Mouse (Mus musculus) hindbrain, postnatal 0 days (tissue): ENCODE data around the gene Gskip. TPM values are rescaled to one million over a fixed set of nuclear protein-coding genes. Genes with fewer than 3 reads are reported as not detected.

Experiments used
- ATAC-seq: fragments of 200-750 bp; cut with Nextera tagmentation; 2 replicates; pipeline ENCODE4 v1.8.0; 2017; ENCODE audit warnings: mild to moderate bottlenecking, moderate TSS enrichment, moderate library complexity
- DNase-seq: peaks from one replicate; pipeline ENCODE4 v3.0.0-alpha.2; 2015; ENCODE audit warnings: low spot score
- H3K27ac ChIP-seq: fragments of 300-500 bp; sonication (generic); 2 replicates; pipeline ENCODE4 v1.5.1; 2014; ENCODE audit warnings: mild to moderate bottlenecking
- H3K27me3 ChIP-seq: fragments of 300-500 bp; sonication (generic); 2 replicates; pipeline ENCODE4 v1.6.1; 2014; ENCODE audit warnings: low read length, mixed read lengths; ENCODE audit not compliant: insufficient read depth
- H3K36me3 ChIP-seq: fragments of 300-500 bp; sonication (generic); 2 replicates; pipeline ENCODE4 v1.6.1; 2014; ENCODE audit warnings: low read length, mixed read lengths; ENCODE audit not compliant: insufficient read depth
- H3K4me1 ChIP-seq: fragments of 300-500 bp; sonication (generic); 2 replicates; pipeline ENCODE4 v1.6.1; 2014; ENCODE audit warnings: antibody characterized with exemption, low read length, mixed read lengths; ENCODE audit not compliant: insufficient read depth
- H3K4me2 ChIP-seq: fragments of 300-500 bp; sonication (generic); 2 replicates; pipeline ENCODE4 v1.6.1; 2014; ENCODE audit warnings: low read depth, mild to moderate bottlenecking, low read length, moderate library complexity, mixed read lengths
- H3K4me3 ChIP-seq: fragments of 300-500 bp; sonication (generic); 2 replicates; pipeline ENCODE4 v1.5.1; 2014; ENCODE audit warnings: low read length
- H3K9ac ChIP-seq: fragments of 300-500 bp; sonication (generic); replicated peaks from 2 replicates; pipeline ENCODE4 v1.6.1; 2014; ENCODE audit warnings: mild to moderate bottlenecking, low read length, moderate library complexity, mixed read lengths
- H3K9me3 ChIP-seq: fragments of 300-500 bp; sonication (generic); 2 replicates; pipeline ENCODE4 v1.6.1; 2016; ENCODE audit warnings: low read length, mixed read lengths
- CTCF ChIP-seq: IDR thresholded peaks from 2 replicates; pipeline ENCODE4 v1.5.1; 2016; ENCODE audit warnings: antibody characterized with exemption, control low read depth, low read depth
- WGBS: fragments of 180-500 bp; shearing (Covaris S2); extraction: QIAGEN DNeasy Blood & Tissue Kit; methylation state at CpG from one replicate; pipeline ENCODE4 v1.1.7; 2014; 5-methylcytosine and 5-hydroxymethylcytosine counted together
- polyA plus RNA-seq: library from polyadenylated mRNA; unstranded; fragments of >200 nt; fragmentation: Nextera tagmentation; extraction: Ambion mirVana; gene quantifications from 2 replicates; pipeline ENCODE4 v1.2.1, GENCODE M21; 2015
- total RNA-seq: library from RNA; depleted of rRNA; stranded (reverse); fragments of >200 nt; gene quantifications from 2 replicates; pipeline ENCODE4 v1.2.3, GENCODE M21; 2014; rRNA removed

Gene Gskip
- total and polyA plus RNA-seq, 2 experiments from 2014 or later = 12.1 to 19.8 TPM

DNA sequence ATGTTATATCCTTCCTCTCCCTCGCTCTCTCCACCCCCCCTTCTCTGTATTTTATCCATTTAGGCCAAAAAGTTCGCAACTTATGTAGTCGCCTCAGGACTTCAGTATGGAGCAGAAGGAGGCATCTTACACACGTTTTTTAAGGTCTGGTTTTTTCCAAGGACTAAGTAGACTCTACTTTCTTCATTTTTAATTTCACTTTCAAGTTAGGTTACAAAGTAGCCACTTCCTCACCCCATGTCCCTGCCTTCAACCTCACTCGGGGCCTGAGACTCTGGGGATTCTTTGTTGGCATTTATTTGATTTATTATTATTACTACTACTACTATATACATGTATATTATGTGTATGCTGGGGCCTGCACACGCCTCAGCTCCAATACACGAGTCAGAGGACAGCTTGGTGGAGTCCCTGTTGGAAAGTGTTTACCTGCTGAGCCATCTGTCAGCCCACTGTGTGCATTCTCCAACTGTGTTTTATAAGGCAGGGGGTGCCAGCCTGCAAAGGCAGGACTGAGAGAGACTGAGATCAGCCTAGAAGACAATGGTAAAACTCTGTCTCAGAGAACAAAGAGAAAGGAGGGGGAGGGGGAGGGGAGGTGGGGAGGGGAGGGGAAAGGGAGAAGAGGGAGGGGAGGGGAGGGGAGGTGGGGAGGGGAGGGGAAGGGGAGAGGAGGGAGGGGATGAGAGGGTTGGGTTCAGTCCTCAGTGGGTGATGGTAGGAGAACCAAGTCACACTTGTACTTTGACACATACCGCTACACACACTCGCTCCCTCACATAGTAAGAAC is 48.9 kb downstream of the Gskip start:
- no peak for ATAC-seq

DNA sequence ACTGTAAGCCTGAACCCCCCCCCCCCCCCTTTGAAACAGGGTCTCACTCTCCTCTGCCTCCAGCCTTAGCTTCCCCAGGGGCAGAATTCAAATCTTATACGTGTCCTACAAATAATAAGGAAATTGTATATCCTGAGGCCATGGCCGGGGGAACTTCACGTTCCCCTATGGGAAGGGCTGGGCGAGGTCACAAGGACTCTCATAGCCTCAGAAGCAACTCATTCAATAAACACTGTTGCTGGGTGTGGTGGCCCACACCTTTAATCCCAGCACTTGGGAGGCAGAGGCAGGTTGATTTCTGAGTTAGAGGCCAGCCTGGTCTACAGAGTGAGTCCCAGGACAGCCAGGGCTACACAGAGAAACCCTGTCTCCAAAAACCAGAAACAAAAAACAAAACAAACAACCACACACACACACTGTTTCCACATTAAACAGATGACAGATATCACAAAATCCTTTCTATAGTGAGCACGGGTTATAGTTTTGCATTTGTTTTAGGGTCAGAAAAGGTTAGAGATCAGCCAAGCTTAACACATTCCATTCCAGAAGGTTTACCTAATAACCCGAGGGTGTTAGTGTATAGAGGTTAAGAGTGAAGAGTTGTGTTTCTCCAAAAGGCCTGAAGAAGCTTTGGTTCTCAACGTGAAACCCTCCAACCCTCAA is 50.7 kb downstream of the Gskip start:
- no peak for DNase-seq
- no peaks in the 10 kb centered on the region for H3K27me3 ChIP-seq
- 72% methylated on average over 7 of the region's 7 CpGs for WGBS

More for the DNA sequence above, 48.9 kb downstream of the Gskip start:
- no peaks in the 10 kb centered on the region for H3K9me3 ChIP-seq
- no peak overlapping the region for H3K27ac ChIP-seq
- no peaks in the 10 kb centered on the region for H3K4me1 ChIP-seq
- no peak overlapping the region for H3K9ac ChIP-seq
- no peak overlapping the region for H3K4me2 ChIP-seq
- no peaks in the 10 kb centered on the region for H3K27me3 ChIP-seq
- 69% methylated on average over 9 of the region's 9 CpGs for WGBS
- TF ChIP-seq CTCF = no peak
- no peak overlapping the region for H3K4me3 ChIP-seq
- no peak for DNase-seq
- H3K36me3 ChIP-seq = no peaks in the 10 kb centered on the region

GRCm38 (mm10) chr12:105735889-105736251 is 51.2 kb downstream of the Gskip start:
- H3K4me2 ChIP-seq = no peak overlapping the region
- ATAC-seq = no peak
- no peak overlapping the region for H3K9ac ChIP-seq
- no peaks in the 10 kb centered on the region for H3K36me3 ChIP-seq
- no peak for DNase-seq
- H3K27me3 ChIP-seq = no peaks in the 10 kb centered on the region
- no peak overlapping the region for H3K27ac ChIP-seq
- no peak for TF ChIP-seq CTCF
- H3K4me1 ChIP-seq = no peaks in the 10 kb centered on the region
- 87% methylated on average over 6 of the region's 6 CpGs for WGBS
- no peak overlapping the region for H3K4me3 ChIP-seq
- H3K9me3 ChIP-seq = no peaks in the 10 kb centered on the region

More for the DNA sequence above, 50.7 kb downstream of the Gskip start:
- no peak for TF ChIP-seq CTCF
- no peak overlapping the region for H3K9ac ChIP-seq
- H3K4me3 ChIP-seq = no peak overlapping the region
- no peaks in the 10 kb centered on the region for H3K9me3 ChIP-seq
- H3K27ac ChIP-seq = no peak overlapping the region
- no peak overlapping the region for H3K4me2 ChIP-seq
- H3K36me3 ChIP-seq = no peaks in the 10 kb centered on the region
- ATAC-seq = no peak
- H3K4me1 ChIP-seq = no peaks in the 10 kb centered on the region

DNA sequence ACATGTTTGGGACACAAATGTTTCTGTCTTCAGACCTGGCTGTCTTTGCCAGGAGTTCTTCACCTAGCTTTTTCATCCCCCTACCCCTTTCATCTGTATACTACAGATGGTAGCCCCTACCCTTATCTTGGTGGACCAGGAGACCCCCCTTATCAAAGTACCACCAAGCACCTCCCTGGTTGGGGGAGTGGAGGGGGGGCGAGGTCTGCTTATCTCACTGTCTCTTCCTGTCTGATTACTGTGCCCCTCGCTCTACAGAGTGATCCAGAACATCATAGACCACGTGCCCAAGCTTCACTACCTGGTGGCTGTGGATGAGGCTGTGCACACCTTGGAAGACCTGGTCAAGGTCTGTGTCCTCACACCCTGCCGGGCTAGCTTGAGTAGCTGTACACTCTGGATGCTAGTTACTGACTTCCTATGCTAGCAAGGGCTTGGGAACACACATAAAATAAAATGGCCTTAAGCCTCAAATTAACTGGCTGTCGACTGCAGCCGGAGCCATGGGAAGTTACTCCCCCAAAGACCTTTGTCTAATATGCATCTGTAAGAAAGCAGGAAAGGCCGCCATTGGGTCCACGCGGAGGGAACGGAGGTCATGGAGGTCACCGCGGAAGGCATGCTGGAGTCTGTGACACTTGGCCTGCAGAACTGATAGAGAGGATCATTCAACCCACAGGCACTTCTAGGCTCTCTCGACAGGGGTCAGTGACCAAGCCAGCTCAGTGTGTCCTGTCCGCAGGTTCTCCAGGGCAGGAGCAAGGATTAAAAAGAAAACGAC is 53.9 kb downstream of the Gskip start:
- no peak overlapping the region for H3K4me3 ChIP-seq
- no peaks in the 10 kb centered on the region for H3K27me3 ChIP-seq
- DNase-seq (no peak), ATAC-seq (no peak)
- no peak overlapping the region for H3K9ac ChIP-seq
- WGBS = 75% methylated on average over 15 of the region's 15 CpGs
- H3K27ac ChIP-seq = no peak overlapping the region
- H3K4me1 ChIP-seq = no peaks in the 10 kb centered on the region
- TF ChIP-seq CTCF = no peak
- no peaks in the 10 kb centered on the region for H3K36me3 ChIP-seq
- H3K4me2 ChIP-seq = no peak overlapping the region
- H3K9me3 ChIP-seq = no peaks in the 10 kb centered on the region

- ATAC-seq = no peak
- H3K27me3 ChIP-seq = no peaks in the 10 kb centered on the region
- no peaks in the 10 kb centered on the region for H3K36me3 ChIP-seq
- no peaks in the 10 kb centered on the region for H3K4me1 ChIP-seq
- H3K9me3 ChIP-seq = no peaks in the 10 kb centered on the region
- H3K9ac ChIP-seq = no peak overlapping the region
- TF ChIP-seq CTCF = no peak
- H3K4me3 ChIP-seq = no peak overlapping the region
- H3K27ac ChIP-seq = no peak overlapping the region
- no peak for DNase-seq
- H3K4me2 ChIP-seq = no peak overlapping the region
- WGBS = 88% methylated on average over 8 of the region's 8 CpGs
Measured at GRCm38 (mm10) chr12:105739656-105740055, 55.0 kb downstream of the Gskip start.

DNA sequence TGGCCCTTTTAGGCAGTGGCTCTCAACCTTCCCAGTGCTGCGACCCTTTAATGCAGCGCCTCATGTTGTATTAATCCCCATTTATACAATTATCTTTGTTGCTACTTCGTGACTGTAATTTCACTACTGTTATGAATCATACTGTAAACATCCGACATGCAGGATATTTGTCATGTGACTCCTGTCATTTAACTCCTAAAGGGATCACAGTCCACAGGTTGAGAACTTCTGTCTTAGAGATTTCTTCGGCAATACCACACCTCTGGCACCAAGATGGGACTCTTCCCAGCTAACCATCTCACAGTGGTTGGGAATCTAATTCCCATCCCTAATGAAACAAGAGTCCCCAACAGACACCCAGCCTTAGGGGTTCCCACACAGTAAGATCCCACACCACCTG is 63.5 kb downstream of the Gskip start:
- no peak for DNase-seq
- no peak overlapping the region for H3K4me2 ChIP-seq
- no peak for TF ChIP-seq CTCF
- H3K9me3 ChIP-seq = no peaks in the 10 kb centered on the region
- H3K36me3 ChIP-seq = no peaks in the 10 kb centered on the region
- no peak overlapping the region for H3K27ac ChIP-seq
- H3K4me3 ChIP-seq = no peak overlapping the region
- H3K27me3 ChIP-seq = no peaks in the 10 kb centered on the region
- ATAC-seq = no peak
- WGBS = 86% methylated on average over 5 of the region's 5 CpGs
- H3K4me1 ChIP-seq = no peaks in the 10 kb centered on the region
- H3K9ac ChIP-seq = no peak overlapping the region

Other genes with a start within 250 kb of the Gskip start
- 140 TPM in 2 replicates for gene D430019H16Rik, start 231.0 kb upstream of the Gskip start, total RNA-seq
- gene D430019H16Rik, start 231.0 kb upstream of the Gskip start, polyA plus RNA-seq = 8.6 and 8.9 TPM in 2 replicates
- 2.6 and 3.7 TPM in 2 replicates for gene Bdkrb2, start 121.6 kb upstream of the Gskip start, total RNA-seq
- 0.90 and 0.98 TPM in 2 replicates for gene Bdkrb2, start 121.6 kb upstream of the Gskip start, polyA plus RNA-seq
- gene Bdkrb1, start 81.7 kb upstream of the Gskip start, total RNA-seq = 0.63 TPM in 1 of 2 replicates, not detected in the other
- 0.18 TPM in 1 of 2 replicates, not detected in the other for gene Bdkrb1, start 81.7 kb upstream of the Gskip start, polyA plus RNA-seq
- 40.4 and 40.9 TPM in 2 replicates for gene Atg2b, start 382 bp downstream of the Gskip start, total RNA-seq
- gene Atg2b, start 382 bp downstream of the Gskip start, polyA plus RNA-seq = 8.1 and 9.0 TPM in 2 replicates
- 1.3 and 2.2 TPM in 2 replicates for gene Ak7, start 21.1 kb downstream of the Gskip start, total RNA-seq
- gene Ak7, start 21.1 kb downstream of the Gskip start, polyA plus RNA-seq = 1.4 and 1.8 TPM in 2 replicates
- gene Papola, start 99.9 kb downstream of the Gskip start, total RNA-seq = 73.2 and 84.1 TPM in 2 replicates
- 119 and 120 TPM in 2 replicates for gene Papola, start 99.9 kb downstream of the Gskip start, polyA plus RNA-seq